11 mouse cellular contexts compared by ENCODE assay signal in genomic region chr13:54936173-54936572, GRCm38 (mm10). TPM values are rescaled to one million over a fixed set of nuclear protein-coding genes. Genes with fewer than 3 reads are reported as not detected.
A peak's percentile ranks its signal among the peaks of the same experiment; 100 is the strongest.
DNase-seq lines count a peak whose midpoint lies in the region; ATAC-seq lines count a peak whose summit lies in the region.
"Had no signal": no experiment of that assay in that cellular context is flagged by ENCODE, and none has a peak within 500 bp of the region (broad histone marks: within the 10 kb centered on the region; RNA-seq: fewer than 3 reads in every experiment).

No protein-coding gene starts in this region.

- WGBS in midbrain, embryonic 15.5 days, result 61% methylated on average over 6 of the region's 6 CpGs
- 81% methylated on average over 6 of the region's 6 CpGs for WGBS in midbrain, embryonic 10.5 days

- H3K4me2 ChIP-seq in midbrain, embryonic 15.5 days, result no peak overlapping the region
- H3K4me2 ChIP-seq: heart, embryonic 15.5 days; limb, embryonic 15.5 days had no signal

- peak; percentile 46; the same call in 1 of the 2 replicates for ATAC-seq in midbrain, embryonic 15.5 days (replicated peaks)

- peaks cover 10% of the 10 kb centered on the region; the same call in 1 of the 2 replicates for H3K4me1 ChIP-seq in midbrain, embryonic 15.5 days
- peaks cover 11% of the 10 kb centered on the region for H3K4me1 ChIP-seq in midbrain, embryonic 10.5 days
- H3K4me1 ChIP-seq: limb, embryonic 15.5 days had no signal

- no peaks in the 10 kb centered on the region for H3K9me3 ChIP-seq in midbrain, embryonic 15.5 days
- H3K9me3 ChIP-seq in midbrain, embryonic 10.5 days (replicated peaks), result no peaks in the 10 kb centered on the region
- H3K9me3 ChIP-seq: heart, embryonic 15.5 days; limb, embryonic 15.5 days had no signal

- no peak for DNase-seq in midbrain, embryonic 10.5 days (ENCODE audit: low spot score)
- DNase-seq in cerebellum, postnatal 10 days, result peak; percentile 89 to 90
- peak; percentile 82 to 83 for DNase-seq in layer of hippocampus, adult 18-20 months (ENCODE audit: low spot score in 2 of 2)
- DNase-seq in right cerebral cortex, postnatal 14 days, result peak; percentile 69
- DNase-seq in adrenal gland, postnatal 14 days, result no peak
- no peak for DNase-seq in ovary, postnatal 36 days (ENCODE audit: low spot score)
- DNase-seq: kidney, adult 8-10 months; lung, postnatal 14 days had no signal

- H3K4me3 ChIP-seq in midbrain, embryonic 15.5 days, result no peak overlapping the region
- H3K4me3 ChIP-seq in midbrain, embryonic 10.5 days, result no peak overlapping the region
- H3K4me3 ChIP-seq: heart, embryonic 15.5 days; limb, embryonic 15.5 days had no signal

- H3K9ac ChIP-seq in midbrain, embryonic 15.5 days, result no peak overlapping the region
- H3K9ac ChIP-seq: heart, embryonic 15.5 days; limb, embryonic 15.5 days had no signal

- no peak overlapping the region for H3K27ac ChIP-seq in midbrain, embryonic 15.5 days
- H3K27ac ChIP-seq in midbrain, embryonic 10.5 days (replicated peaks), result no peak overlapping the region
- H3K27ac ChIP-seq: heart, embryonic 15.5 days; limb, embryonic 15.5 days had no signal

- H3K27me3 ChIP-seq in midbrain, embryonic 15.5 days (replicated peaks), result 0 out of 2 replicates have a peak, but pooled peaks cover 3% of the 10 kb centered on the region
- H3K27me3 ChIP-seq in midbrain, embryonic 10.5 days (ENCODE audit: low read depth, poor library complexity, severe bottlenecking), result peaks cover 66% of the 10 kb centered on the region

- H3K36me3 ChIP-seq in midbrain, embryonic 15.5 days (replicated peaks), result no peaks in the 10 kb centered on the region
- H3K36me3 ChIP-seq in midbrain, embryonic 10.5 days, result no peaks in the 10 kb centered on the region
- H3K36me3 ChIP-seq: heart, embryonic 15.5 days; limb, embryonic 15.5 days had no signal

RNA-seq across cellular contexts. Expression of gene Unc5a, which starts 13.0 kb away (rescaled TPM):
- 15.7 and 16.1 TPM in 2 replicates for polyA plus RNA-seq in midbrain, embryonic 15.5 days (2015; fragmentation: Nextera tagmentation; extraction: Ambion mirVana)
- polyA plus RNA-seq in midbrain, embryonic 10.5 days (2016; fragmentation: Nextera tagmentation; extraction: Ambion mirVana), result 2.8 TPM in 2 replicates
- 100 to 1,000 TPM; 160 to 161 TPM for total RNA-seq in layer of hippocampus, adult 18-20 months (2021)
- 7.2 and 8.5 TPM in 2 replicates for total RNA-seq in adrenal gland, postnatal 14 days (2021)

Comparison
In these comparisons a context has a peak if more than half of its experiments do, and no peak if none do; other contexts are left out.
1. DNase-seq: peak in cerebellum, postnatal 10 days (2 of 2), layer of hippocampus, adult 18-20 months (2 of 2) and right cerebral cortex, postnatal 14 days (single experiment); none in midbrain, embryonic 10.5 days (single experiment), adrenal gland, postnatal 14 days (single experiment) and ovary, postnatal 36 days (single experiment).
2. RNA of gene Unc5a, which starts 13.0 kb away (total RNA-seq): 160 to 161 TPM in layer of hippocampus, adult 18-20 months; 7.2 to 8.5 TPM in adrenal gland, postnatal 14 days; every median in the first group is over 10 times any median in the second.